Mouse (Mus musculus): ENCODE measurements at regions not wholly inside any gene's neighbourhood (a gene's known extent, or its start where the extent isn't known, plus 50 kb on each side); places are given as distances from the start of the nearest gene placed in this dataset.

DNA sequence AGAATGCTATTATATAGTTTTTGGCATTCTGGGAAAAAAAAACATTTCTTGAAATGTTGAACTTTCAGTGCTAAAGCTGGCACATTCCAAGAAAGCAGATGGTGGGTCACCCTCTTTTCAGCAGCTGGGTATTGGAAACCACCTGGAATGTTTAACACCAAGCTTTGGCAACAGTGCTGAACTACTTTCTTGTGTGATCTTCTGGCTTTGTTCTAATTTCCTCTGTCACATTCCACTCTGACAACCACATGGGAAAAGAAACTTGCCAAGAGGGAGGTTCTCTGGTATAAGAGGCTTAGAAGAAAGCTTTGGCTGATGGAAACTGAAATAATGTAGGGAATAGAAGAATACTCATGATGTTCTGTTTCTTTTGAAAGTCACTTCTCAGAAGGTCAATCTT lies 920.4 kb upstream of the Tenm4 start:
- no peak for ATAC-seq (ENCODE audit: low FRiP score)
- H3K4me1 ChIP-seq (replicated peaks; ENCODE audit: control insufficient read depth, insufficient read depth, low read length) = no peaks in the 10 kb centered on the region
- no peaks in the 10 kb centered on the region for H3K27me3 ChIP-seq (ENCODE audit: control insufficient read depth, insufficient read depth, low read length)
- H3K27ac ChIP-seq (ENCODE audit: low read depth, low read length) = no peak overlapping the region
- H3K36me3 ChIP-seq (ENCODE audit: control insufficient read depth, insufficient read depth, low read length) = no peaks in the 10 kb centered on the region
- no peak for DNase-seq (ENCODE audit: low spot score)
- H3K9ac ChIP-seq (ENCODE audit: low read depth, low read length) = no peak overlapping the region
- H3K4me2 ChIP-seq (replicated peaks; ENCODE audit: low read depth, low read length) = no peak overlapping the region
- no peak overlapping the region for H3K4me3 ChIP-seq (ENCODE audit: low read depth, low read length)
- H3K9me3 ChIP-seq (ENCODE audit: control insufficient read depth, low read length) = no peaks in the 10 kb centered on the region

DNA sequence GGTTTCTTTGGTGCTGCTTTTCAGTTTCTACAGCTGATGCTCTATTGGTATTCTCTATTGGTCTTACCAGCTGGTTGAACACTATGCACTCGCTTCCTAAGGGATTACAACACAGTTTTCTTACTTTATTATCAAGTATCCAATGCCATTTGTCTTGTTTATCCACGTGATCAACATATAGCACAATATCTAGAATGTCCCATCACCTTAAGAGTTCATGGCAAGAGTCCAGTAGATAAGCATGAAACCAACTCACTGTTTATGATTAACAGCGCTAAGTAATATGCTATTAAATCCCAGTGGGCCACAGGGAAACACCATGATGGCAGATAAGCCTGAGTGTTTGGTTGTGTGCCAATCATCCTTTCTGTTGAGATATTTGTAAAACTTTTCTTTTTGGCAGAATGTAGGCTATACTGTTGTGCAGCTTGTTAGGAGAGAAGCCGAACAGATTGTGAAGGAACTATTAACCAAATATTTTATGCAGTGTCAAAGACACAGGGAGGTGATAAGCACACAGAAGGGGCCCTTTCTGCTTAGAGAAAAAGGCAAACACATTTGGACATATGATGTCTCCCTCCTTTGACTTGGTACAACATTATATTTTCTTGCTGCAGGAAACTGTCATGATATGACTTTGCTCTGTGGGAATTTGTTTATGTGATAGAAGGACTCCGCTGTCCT lies 917.0 kb upstream of the Tenm4 start:
- no peak overlapping the region for H3K4me2 ChIP-seq (replicated peaks; ENCODE audit: low read depth, low read length)
- H3K27me3 ChIP-seq (ENCODE audit: control insufficient read depth, insufficient read depth, low read length) = no peaks in the 10 kb centered on the region
- ATAC-seq (ENCODE audit: low FRiP score) = no peak
- no peak overlapping the region for H3K27ac ChIP-seq (ENCODE audit: low read depth, low read length)
- H3K4me1 ChIP-seq (replicated peaks; ENCODE audit: control insufficient read depth, insufficient read depth, low read length) = no peaks in the 10 kb centered on the region
- no peak overlapping the region for H3K4me3 ChIP-seq (ENCODE audit: low read depth, low read length)
- H3K36me3 ChIP-seq (ENCODE audit: control insufficient read depth, insufficient read depth, low read length) = no peaks in the 10 kb centered on the region
- no peak for DNase-seq (ENCODE audit: low spot score)
- WGBS = 88% methylated on average over 5 of the region's 5 CpGs
- no peak overlapping the region for H3K9ac ChIP-seq (ENCODE audit: low read depth, low read length)
- H3K9me3 ChIP-seq (ENCODE audit: control insufficient read depth, low read length) = no peaks in the 10 kb centered on the region

DNA sequence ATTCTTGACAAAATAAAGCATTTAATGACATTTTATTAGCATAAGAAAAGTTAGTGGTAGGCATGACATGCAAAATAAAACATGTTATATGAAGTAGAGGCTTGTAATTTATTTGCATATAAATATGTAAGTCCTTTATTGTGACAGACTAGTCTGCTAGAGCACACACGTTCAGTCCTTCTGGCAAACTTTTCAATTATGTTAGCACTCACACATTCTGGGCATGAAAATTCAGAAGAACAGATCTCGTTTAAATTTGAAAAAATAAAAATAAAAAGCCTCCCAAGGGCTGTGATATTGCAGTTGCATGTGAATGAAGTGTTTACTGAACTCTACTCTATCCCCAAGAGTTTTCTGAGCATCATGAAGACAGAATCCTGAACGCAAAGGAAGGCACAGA lies 916.1 kb upstream of the Tenm4 start:
- no peak overlapping the region for H3K27ac ChIP-seq (ENCODE audit: low read depth, low read length)
- H3K4me2 ChIP-seq (replicated peaks; ENCODE audit: low read depth, low read length) = no peak overlapping the region
- no peak for DNase-seq (ENCODE audit: low spot score)
- H3K36me3 ChIP-seq (ENCODE audit: control insufficient read depth, insufficient read depth, low read length) = no peaks in the 10 kb centered on the region
- 62% methylated on average over 3 of the region's 3 CpGs for WGBS
- H3K4me1 ChIP-seq (replicated peaks; ENCODE audit: control insufficient read depth, insufficient read depth, low read length) = no peaks in the 10 kb centered on the region
- H3K4me3 ChIP-seq (ENCODE audit: low read depth, low read length) = no peak overlapping the region
- no peak overlapping the region for H3K9ac ChIP-seq (ENCODE audit: low read depth, low read length)
- H3K27me3 ChIP-seq (ENCODE audit: control insufficient read depth, insufficient read depth, low read length) = no peaks in the 10 kb centered on the region
- ATAC-seq (ENCODE audit: low FRiP score) = no peak
- H3K9me3 ChIP-seq (ENCODE audit: control insufficient read depth, low read length) = no peaks in the 10 kb centered on the region

DNA sequence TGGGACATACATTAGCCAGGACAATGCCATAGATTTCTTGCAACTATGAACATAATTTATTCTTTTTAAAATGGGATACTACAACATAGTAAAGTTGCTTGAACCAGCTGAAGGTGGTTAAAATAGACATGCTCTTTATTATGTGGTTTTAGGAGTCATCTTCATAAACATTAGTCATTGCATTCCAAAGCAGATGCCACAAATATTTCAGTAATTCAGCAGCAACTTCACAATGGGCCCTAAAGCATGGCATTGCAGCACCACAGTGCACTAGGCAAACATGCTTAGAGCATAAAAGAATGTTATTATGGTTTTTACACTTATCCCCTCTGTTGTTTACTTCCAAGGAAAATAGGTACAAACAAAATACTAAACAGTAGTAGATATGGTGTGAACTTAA lies 915.3 kb upstream of the Tenm4 start:
- no peak for DNase-seq (ENCODE audit: low spot score)
- no peak overlapping the region for H3K27ac ChIP-seq (ENCODE audit: low read depth, low read length)
- H3K36me3 ChIP-seq (ENCODE audit: control insufficient read depth, insufficient read depth, low read length) = no peaks in the 10 kb centered on the region
- no peak for ATAC-seq (ENCODE audit: low FRiP score)
- H3K4me1 ChIP-seq (replicated peaks; ENCODE audit: control insufficient read depth, insufficient read depth, low read length) = no peaks in the 10 kb centered on the region
- no peaks in the 10 kb centered on the region for H3K27me3 ChIP-seq (ENCODE audit: control insufficient read depth, insufficient read depth, low read length)
- H3K4me2 ChIP-seq (replicated peaks; ENCODE audit: low read depth, low read length) = no peak overlapping the region
- H3K4me3 ChIP-seq (ENCODE audit: low read depth, low read length) = no peak overlapping the region
- H3K9me3 ChIP-seq (ENCODE audit: control insufficient read depth, low read length) = no peaks in the 10 kb centered on the region
- no peak overlapping the region for H3K9ac ChIP-seq (ENCODE audit: low read depth, low read length)

DNA sequence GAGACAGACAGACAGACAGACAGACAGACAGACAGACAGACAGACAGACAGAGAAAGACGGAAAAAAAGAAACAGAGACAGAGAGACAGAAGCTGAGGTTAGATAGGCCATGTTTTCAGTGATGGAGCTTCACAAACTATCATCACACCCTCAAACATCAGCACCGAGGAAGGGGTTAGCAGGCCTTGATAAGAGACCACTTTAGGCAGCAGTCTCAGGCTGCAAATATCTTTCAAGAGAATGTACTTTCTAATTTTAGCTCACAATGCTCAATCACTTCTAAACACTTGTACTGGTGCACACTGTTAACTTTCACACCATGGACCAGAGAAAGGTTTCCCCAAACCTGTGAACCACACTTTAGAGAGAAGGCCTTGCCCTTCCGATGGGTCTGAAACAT lies 908.1 kb upstream of the Tenm4 start:
- Histone ChIP-seq H3K4me1 (replicated peaks; ENCODE audit: control insufficient read depth, insufficient read depth, low read length) (no peaks in the 10 kb centered on the region), H3K4me2 (replicated peaks; ENCODE audit: low read depth, low read length) (no peak overlapping the region), H3K27me3 (ENCODE audit: control insufficient read depth, insufficient read depth, low read length) (no peaks in the 10 kb centered on the region), H3K36me3 (ENCODE audit: control insufficient read depth, insufficient read depth, low read length) (no peaks in the 10 kb centered on the region), H3K9me3 (ENCODE audit: control insufficient read depth, low read length) (no peaks in the 10 kb centered on the region), H3K9ac (ENCODE audit: low read depth, low read length) (no peak overlapping the region), H3K4me3 (ENCODE audit: low read depth, low read length) (no peak overlapping the region), H3K27ac (ENCODE audit: low read depth, low read length) (no peak overlapping the region)
- 92% methylated on average over 3 of the region's 3 CpGs for WGBS
- ATAC-seq (ENCODE audit: low FRiP score) (no peak), DNase-seq (ENCODE audit: low spot score) (no peak)

DNA sequence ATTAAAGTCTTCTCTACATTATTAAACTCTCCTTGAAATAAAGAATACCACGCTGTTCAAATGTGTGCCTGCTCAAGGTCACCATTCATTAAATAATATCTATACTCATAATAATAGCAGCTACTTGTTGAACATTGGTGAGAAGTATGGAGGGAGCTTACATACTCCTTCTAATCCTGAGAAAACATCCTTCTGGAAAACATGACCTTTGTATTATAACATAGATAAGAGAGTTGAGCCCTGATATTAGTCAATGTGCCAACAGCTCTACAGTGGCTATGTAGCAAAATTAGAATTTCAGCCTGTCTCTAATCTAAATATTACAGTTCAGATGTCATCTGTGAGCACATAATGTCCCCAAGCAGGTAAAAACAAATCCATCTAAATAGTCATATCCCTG lies 893.8 kb upstream of the Tenm4 start:
- Histone ChIP-seq H3K9ac (ENCODE audit: low read depth, low read length) (no peak overlapping the region), H3K36me3 (ENCODE audit: control insufficient read depth, insufficient read depth, low read length) (no peaks in the 10 kb centered on the region), H3K27ac (ENCODE audit: low read depth, low read length) (no peak overlapping the region), H3K27me3 (ENCODE audit: control insufficient read depth, insufficient read depth, low read length) (no peaks in the 10 kb centered on the region), H3K4me3 (ENCODE audit: low read depth, low read length) (no peak overlapping the region), H3K4me2 (replicated peaks; ENCODE audit: low read depth, low read length) (no peak overlapping the region), H3K9me3 (ENCODE audit: control insufficient read depth, low read length) (no peaks in the 10 kb centered on the region), H3K4me1 (replicated peaks; ENCODE audit: control insufficient read depth, insufficient read depth, low read length) (no peaks in the 10 kb centered on the region)
- DNase-seq (ENCODE audit: low spot score) (no peak), ATAC-seq (ENCODE audit: low FRiP score) (no peak)
- WGBS = 95% methylated on average over 1 of the region's 1 CpGs

DNA sequence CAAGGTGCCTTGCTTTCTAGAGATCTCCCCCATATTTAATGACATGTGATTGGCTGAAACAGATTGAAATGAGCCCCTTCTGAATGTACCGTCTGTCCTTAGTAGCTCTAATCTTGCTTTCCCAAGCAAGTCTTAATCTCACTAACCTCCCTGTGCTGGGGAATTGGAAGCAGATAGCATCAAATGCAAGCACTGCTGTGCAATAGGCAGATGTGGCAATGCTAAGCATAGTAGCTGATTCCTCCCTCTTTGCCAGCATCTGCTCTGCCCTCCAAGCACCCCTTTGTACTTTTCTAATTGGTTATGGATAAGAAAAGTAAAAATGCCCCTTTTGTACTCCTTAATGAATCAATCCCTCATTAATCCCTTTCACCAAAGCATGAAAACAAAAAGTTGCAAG lies 857.4 kb upstream of the Tenm4 start:
- H3K4me1 ChIP-seq (replicated peaks; ENCODE audit: control insufficient read depth, insufficient read depth, low read length) = no peaks in the 10 kb centered on the region
- H3K4me3 ChIP-seq (ENCODE audit: low read depth, low read length) = no peak overlapping the region
- no peaks in the 10 kb centered on the region for H3K9me3 ChIP-seq (ENCODE audit: control insufficient read depth, low read length)
- no peak for ATAC-seq (ENCODE audit: low FRiP score)
- DNase-seq (ENCODE audit: low spot score) = no peak
- H3K9ac ChIP-seq (ENCODE audit: low read depth, low read length) = no peak overlapping the region
- no peak overlapping the region for H3K4me2 ChIP-seq (replicated peaks; ENCODE audit: low read depth, low read length)
- no peak overlapping the region for H3K27ac ChIP-seq (ENCODE audit: low read depth, low read length)
- no peaks in the 10 kb centered on the region for H3K27me3 ChIP-seq (ENCODE audit: control insufficient read depth, insufficient read depth, low read length)
- WGBS = 80% methylated on average over 1 of the region's 1 CpGs
- H3K36me3 ChIP-seq (ENCODE audit: control insufficient read depth, insufficient read depth, low read length) = no peaks in the 10 kb centered on the region

DNA sequence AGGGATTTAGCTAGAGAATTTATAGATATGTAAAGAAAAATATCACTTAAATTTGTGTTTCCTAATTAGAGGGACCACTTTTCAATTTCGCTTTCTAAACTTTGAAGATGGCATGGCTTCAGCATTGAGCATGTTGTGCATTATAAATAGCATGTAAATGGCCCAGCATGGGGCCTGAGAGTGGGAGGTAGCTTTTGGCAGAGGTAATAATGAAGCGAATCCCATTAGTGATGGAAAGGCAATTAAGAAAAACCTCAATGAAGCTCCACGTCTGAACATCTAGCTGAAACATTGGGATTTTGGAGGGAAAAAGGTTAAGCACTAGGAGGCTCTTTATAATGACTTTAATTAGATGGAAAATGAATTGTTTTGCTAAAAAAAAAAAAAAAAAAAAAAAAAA lies 848.0 kb upstream of the Tenm4 start:
- Histone ChIP-seq H3K4me2 (replicated peaks; ENCODE audit: low read depth, low read length) (no peak overlapping the region), H3K27ac (ENCODE audit: low read depth, low read length) (no peak overlapping the region), H3K4me3 (ENCODE audit: low read depth, low read length) (no peak overlapping the region), H3K27me3 (ENCODE audit: control insufficient read depth, insufficient read depth, low read length) (no peaks in the 10 kb centered on the region), H3K4me1 (replicated peaks; ENCODE audit: control insufficient read depth, insufficient read depth, low read length) (no peaks in the 10 kb centered on the region), H3K36me3 (ENCODE audit: control insufficient read depth, insufficient read depth, low read length) (no peaks in the 10 kb centered on the region), H3K9me3 (ENCODE audit: control insufficient read depth, low read length) (no peaks in the 10 kb centered on the region), H3K9ac (ENCODE audit: low read depth, low read length) (no peak overlapping the region)
- 47% methylated on average over 3 of the region's 3 CpGs for WGBS
- DNase-seq (ENCODE audit: low spot score) (no peak), ATAC-seq (ENCODE audit: low FRiP score) (no peak)

DNA sequence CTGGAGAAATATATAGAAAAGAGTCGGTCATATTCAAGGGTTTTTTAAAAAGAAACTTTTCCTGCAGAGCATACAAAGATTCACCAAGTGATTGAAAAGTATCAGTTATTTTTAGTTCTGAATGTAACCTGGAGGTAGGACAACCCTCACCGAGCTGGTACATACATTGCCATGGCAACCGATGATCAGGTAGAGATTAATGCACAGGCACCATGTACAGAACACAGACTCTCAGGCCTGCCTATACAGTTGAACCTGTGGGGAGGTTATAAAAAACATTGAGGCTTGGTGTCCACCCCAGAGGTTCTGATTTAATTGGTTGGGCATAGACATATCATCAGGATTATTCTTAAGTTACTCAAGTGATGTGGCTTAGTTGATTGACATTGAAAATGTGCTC lies 846.1 kb upstream of the Tenm4 start:
- Histone ChIP-seq H3K27ac (ENCODE audit: low read depth, low read length) (no peak overlapping the region), H3K9ac (ENCODE audit: low read depth, low read length) (no peak overlapping the region), H3K4me1 (replicated peaks; ENCODE audit: control insufficient read depth, insufficient read depth, low read length) (no peaks in the 10 kb centered on the region), H3K4me2 (replicated peaks; ENCODE audit: low read depth, low read length) (no peak overlapping the region), H3K27me3 (ENCODE audit: control insufficient read depth, insufficient read depth, low read length) (no peaks in the 10 kb centered on the region), H3K4me3 (ENCODE audit: low read depth, low read length) (no peak overlapping the region), H3K9me3 (ENCODE audit: control insufficient read depth, low read length) (no peaks in the 10 kb centered on the region), H3K36me3 (ENCODE audit: control insufficient read depth, insufficient read depth, low read length) (no peaks in the 10 kb centered on the region)
- DNase-seq (ENCODE audit: low spot score) = no peak
- WGBS = 93% methylated on average over 3 of the region's 3 CpGs
- no peak for ATAC-seq (ENCODE audit: low FRiP score)
